Mouse (Mus musculus): ENCODE measurements around the gene Olfr510. TPM values are rescaled to one million over a fixed set of nuclear protein-coding genes. Genes with fewer than 3 reads are reported as not detected.
"Not testable (repeated sequence)": the region's sequence is repeated elsewhere in the genome, so short reads cannot be mapped to it uniquely, and the experiment has no call there.

The Olfr510 gene
- polyA plus RNA-seq (2016; fragmentation: Nextera tagmentation; extraction: Ambion mirVana) = not detected in 2 replicates

DNA sequence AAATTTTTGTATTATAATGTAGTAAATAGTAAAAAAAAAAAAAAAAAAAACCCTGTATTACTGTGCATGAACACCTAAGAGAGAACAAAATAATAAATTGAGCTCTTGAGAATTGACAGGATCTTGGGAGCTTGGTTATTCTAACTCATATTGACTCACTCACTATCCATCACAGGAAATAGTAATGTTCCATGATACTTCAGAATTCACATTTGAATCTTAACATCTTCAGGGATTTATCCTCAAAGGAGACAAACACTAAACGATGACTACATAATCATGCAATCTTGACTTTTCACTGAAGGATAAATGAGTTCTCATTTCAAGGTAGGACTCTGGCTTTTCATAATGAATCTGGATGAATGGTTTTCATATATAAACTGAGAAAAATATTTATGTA, at the start of gene Olfr510:
Olfr510 (plus strand) TSS at position 301 of the 400 bp plus-strand sequence.
- Histone ChIP-seq H3K4me3 (replicated peaks) (no peak within 1 kb of the TSS), H3K27me3 (no peaks in the 10 kb centered on the region), H3K9ac (no peak within 1 kb of the TSS), H3K36me3 (replicated peaks) (no peaks in the 10 kb centered on the region), H3K27ac (no peak within 1 kb of the TSS), H3K4me2 (no peak within 1 kb of the TSS), H3K9me3 (no peaks in the 10 kb centered on the region), H3K4me1 (no peaks in the 10 kb centered on the region)
- no peak for ATAC-seq (ENCODE audit: low FRiP score)
- 90% methylated on average over 1 of the region's 1 CpGs for WGBS

- not testable (repeated sequence) for H3K27me3 ChIP-seq; H3K4me3 ChIP-seq (replicated peaks)
- WGBS = 65% methylated on average over 3 of the region's 3 CpGs
Measured at GRCm38 (mm10) chr7:108616781-108617180, 49.4 kb upstream of the Olfr510 start.

DNA sequence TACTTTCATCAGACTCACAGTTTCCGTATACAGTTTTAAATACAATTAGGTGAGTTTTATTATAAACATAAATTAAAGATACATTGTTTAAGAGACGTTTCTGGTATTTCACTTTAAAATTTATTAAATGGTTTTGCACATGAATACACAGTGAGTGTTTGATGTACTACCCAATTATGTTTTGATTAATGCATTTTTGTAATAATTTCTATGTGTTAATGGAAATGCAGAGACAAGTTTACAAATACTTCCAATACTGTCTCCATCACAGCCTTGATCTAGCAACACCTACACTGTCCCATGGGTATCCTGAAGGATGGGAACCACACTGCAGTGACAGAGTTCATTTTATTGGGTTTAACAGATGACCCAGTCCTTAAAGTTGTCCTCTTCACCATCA, 44.7 kb upstream of the Olfr510 start, which contains the start of gene Olfr507:
Olfr507 (plus strand) TSS at position 301 of the 400 bp plus-strand sequence.
- Histone ChIP-seq H3K9ac (no peak within 1 kb of the TSS), H3K9me3 (no peaks in the 10 kb centered on the region), H3K27me3 (no peaks in the 10 kb centered on the region), H3K27ac (no peak within 1 kb of the TSS), H3K4me2 (no peak within 1 kb of the TSS), H3K4me3 (replicated peaks) (no peak within 1 kb of the TSS), H3K4me1 (no peaks in the 10 kb centered on the region), H3K36me3 (replicated peaks) (no peaks in the 10 kb centered on the region)
- 82% methylated on average over 2 of the region's 2 CpGs for WGBS
- ATAC-seq (ENCODE audit: low FRiP score) = no peak

More at GRCm38 (mm10) chr7:108616781-108617180, 49.4 kb upstream of the Olfr510 start:
- not testable (repeated sequence) for H3K36me3 ChIP-seq (replicated peaks); H3K4me2 ChIP-seq; H3K27ac ChIP-seq; ATAC-seq (ENCODE audit: low FRiP score); H3K9ac ChIP-seq; H3K4me1 ChIP-seq; H3K9me3 ChIP-seq

- WGBS = 82% methylated on average over 3 of the region's 3 CpGs
- no peak for ATAC-seq (ENCODE audit: low FRiP score)
- no peaks in the 10 kb centered on the region for H3K27me3 ChIP-seq
Measured at GRCm38 (mm10) chr7:108629694-108630093, 36.5 kb upstream of the Olfr510 start, which contains the start of gene Olfr508. Olfr508 (plus strand) TSS chr7:108629994.

DNA sequence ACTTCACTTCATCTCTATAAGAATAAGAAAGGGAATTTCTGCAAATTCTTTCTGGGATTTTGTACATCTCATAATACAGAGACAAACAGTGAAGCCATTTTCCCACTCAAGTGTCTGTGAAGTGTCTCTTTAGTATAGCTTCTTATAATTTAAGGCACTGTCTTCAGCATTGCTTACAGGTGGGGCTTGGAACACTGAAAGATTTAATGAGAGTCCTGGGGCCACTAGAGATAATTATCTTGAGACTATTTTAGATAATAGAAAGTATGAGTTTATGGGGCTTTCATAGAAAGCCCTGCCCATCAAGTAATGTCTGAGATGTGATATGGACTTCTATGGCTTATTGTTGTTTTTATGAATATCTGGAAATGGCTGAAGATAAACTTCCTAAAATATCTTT, 14.4 kb upstream of the Olfr510 start, which contains the start of gene Olfr509:
Olfr509 (minus strand) TSS at position 101 of the 400 bp plus-strand sequence.
- Histone ChIP-seq H3K9me3 (no peaks in the 10 kb centered on the region), H3K36me3 (replicated peaks) (no peaks in the 10 kb centered on the region), H3K4me2 (no peak within 1 kb of the TSS), H3K4me3 (replicated peaks) (no peak within 1 kb of the TSS), H3K4me1 (no peaks in the 10 kb centered on the region), H3K27ac (no peak within 1 kb of the TSS), H3K27me3 (no peaks in the 10 kb centered on the region), H3K9ac (no peak within 1 kb of the TSS)
- no peak for ATAC-seq (ENCODE audit: low FRiP score)

More at GRCm38 (mm10) chr7:108629694-108630093, 36.5 kb upstream of the Olfr510 start, which contains the start of gene Olfr508:
- no peak within 1 kb of the TSS for H3K27ac ChIP-seq
- H3K4me3 ChIP-seq (replicated peaks) = no peak within 1 kb of the TSS
- H3K4me2 ChIP-seq = no peak within 1 kb of the TSS
- no peak within 1 kb of the TSS for H3K9ac ChIP-seq
- no peaks in the 10 kb centered on the region for H3K4me1 ChIP-seq
- H3K9me3 ChIP-seq = no peaks in the 10 kb centered on the region
- H3K36me3 ChIP-seq (replicated peaks) = no peaks in the 10 kb centered on the region

DNA sequence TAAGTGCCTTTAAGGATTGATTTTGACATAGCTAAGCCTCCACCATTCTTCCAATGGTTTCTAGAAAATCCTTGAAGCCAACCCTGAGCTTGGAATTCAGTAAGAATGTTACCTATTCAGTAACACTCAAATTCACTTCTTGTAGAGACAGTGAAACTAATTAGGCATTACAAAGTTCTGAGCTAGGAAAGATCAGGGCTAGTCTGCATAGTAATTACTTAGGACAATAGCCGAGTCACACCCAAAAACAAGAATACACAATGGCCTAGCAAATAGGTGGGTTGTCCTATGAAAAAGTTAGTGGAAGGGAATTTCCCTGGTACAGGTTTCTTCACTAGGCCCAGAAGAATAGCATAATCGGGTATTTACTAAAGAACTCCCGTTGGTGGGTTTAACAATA, 3.8 kb upstream of the Olfr510 start:
- Histone ChIP-seq H3K9me3 (no peaks in the 10 kb centered on the region), H3K27ac (no peak overlapping the region), H3K9ac (no peak overlapping the region), H3K4me2 (no peak overlapping the region), H3K4me1 (no peaks in the 10 kb centered on the region), H3K27me3 (no peaks in the 10 kb centered on the region), H3K36me3 (replicated peaks) (no peaks in the 10 kb centered on the region), H3K4me3 (replicated peaks) (no peak overlapping the region)
- ATAC-seq (ENCODE audit: low FRiP score) = no peak
- 75% methylated on average over 3 of the region's 3 CpGs for WGBS

GRCm38 (mm10) chr7:108671058-108671457, 4.8 kb downstream of the Olfr510 start:
- Histone ChIP-seq H3K4me2 (no peak overlapping the region), H3K9me3 (no peaks in the 10 kb centered on the region), H3K9ac (no peak overlapping the region), H3K27ac (no peak overlapping the region), H3K4me3 (replicated peaks) (no peak overlapping the region), H3K36me3 (replicated peaks) (no peaks in the 10 kb centered on the region), H3K27me3 (no peaks in the 10 kb centered on the region), H3K4me1 (no peaks in the 10 kb centered on the region)
- 79% methylated on average over 1 of the region's 1 CpGs for WGBS
- no peak for ATAC-seq (ENCODE audit: low FRiP score)

- H3K9ac ChIP-seq = no peak overlapping the region
- H3K36me3 ChIP-seq (replicated peaks) = no peaks in the 10 kb centered on the region
- ATAC-seq (ENCODE audit: low FRiP score) = no peak
- 86% methylated on average over 4 of the region's 4 CpGs for WGBS
- H3K4me1 ChIP-seq = no peaks in the 10 kb centered on the region
- no peak overlapping the region for H3K27ac ChIP-seq
- no peak overlapping the region for H3K4me3 ChIP-seq (replicated peaks)
- H3K4me2 ChIP-seq = no peak overlapping the region
- H3K27me3 ChIP-seq = no peaks in the 10 kb centered on the region
- H3K9me3 ChIP-seq = no peaks in the 10 kb centered on the region
Measured at GRCm38 (mm10) chr7:108678886-108679285, 12.7 kb downstream of the Olfr510 start.

- H3K9ac ChIP-seq = no peak within 1 kb of the TSS
- no peaks in the 10 kb centered on the region for H3K36me3 ChIP-seq (replicated peaks)
- H3K4me1 ChIP-seq = no peaks in the 10 kb centered on the region
- ATAC-seq (ENCODE audit: low FRiP score) = no peak
- H3K9me3 ChIP-seq = no peaks in the 10 kb centered on the region
- H3K4me3 ChIP-seq (replicated peaks) = no peak within 1 kb of the TSS
- no peaks in the 10 kb centered on the region for H3K27me3 ChIP-seq
- H3K27ac ChIP-seq = no peak within 1 kb of the TSS
- H3K4me2 ChIP-seq = no peak within 1 kb of the TSS
Measured at GRCm38 (mm10) chr7:108713020-108713419, 46.8 kb downstream of the Olfr510 start, which contains the start of gene Olfr512. Olfr512 (plus strand) TSS chr7:108713320.

Other genes with a start within 250 kb of the Olfr510 start
- gene Olfr497, start 246.0 kb upstream of the Olfr510 start, polyA plus RNA-seq (2016; fragmentation: Nextera tagmentation; extraction: Ambion mirVana) = not detected in 2 replicates
- gene Olfr498, start 201.1 kb upstream of the Olfr510 start, polyA plus RNA-seq (2016; fragmentation: Nextera tagmentation; extraction: Ambion mirVana) = not detected in 2 replicates
- not detected in 2 replicates for gene Olfr502, start 141.4 kb upstream of the Olfr510 start, polyA plus RNA-seq (2016; fragmentation: Nextera tagmentation; extraction: Ambion mirVana)
- gene Olfr503, start 121.9 kb upstream of the Olfr510 start, polyA plus RNA-seq (2016; fragmentation: Nextera tagmentation; extraction: Ambion mirVana) = not detected in 2 replicates
- not detected in 2 replicates for gene Olfr504, start 100.6 kb upstream of the Olfr510 start, polyA plus RNA-seq (2016; fragmentation: Nextera tagmentation; extraction: Ambion mirVana)
- not detected in 2 replicates for gene Olfr506, start 55.6 kb upstream of the Olfr510 start, polyA plus RNA-seq (2016; fragmentation: Nextera tagmentation; extraction: Ambion mirVana)
- gene Olfr507, start 44.6 kb upstream of the Olfr510 start, polyA plus RNA-seq (2016; fragmentation: Nextera tagmentation; extraction: Ambion mirVana) = not detected in 2 replicates
- gene Olfr508, start 36.4 kb upstream of the Olfr510 start, polyA plus RNA-seq (2016; fragmentation: Nextera tagmentation; extraction: Ambion mirVana) = not detected in 2 replicates
- not detected in 2 replicates for gene Olfr509, start 14.5 kb upstream of the Olfr510 start, polyA plus RNA-seq (2016; fragmentation: Nextera tagmentation; extraction: Ambion mirVana)
- not detected in 2 replicates for gene Olfr512, start 46.9 kb downstream of the Olfr510 start, polyA plus RNA-seq (2016; fragmentation: Nextera tagmentation; extraction: Ambion mirVana)
- gene Olfr513, start 84.6 kb downstream of the Olfr510 start, polyA plus RNA-seq (2016; fragmentation: Nextera tagmentation; extraction: Ambion mirVana) = not detected in 2 replicates
- gene Olfr514, start 159.6 kb downstream of the Olfr510 start, polyA plus RNA-seq (2016; fragmentation: Nextera tagmentation; extraction: Ambion mirVana) = not detected in 2 replicates
- gene Olfr516, start 184.1 kb downstream of the Olfr510 start, polyA plus RNA-seq (2016; fragmentation: Nextera tagmentation; extraction: Ambion mirVana) = not detected in 2 replicates
- gene Olfr517, start 206.0 kb downstream of the Olfr510 start, polyA plus RNA-seq (2016; fragmentation: Nextera tagmentation; extraction: Ambion mirVana) = not detected in 2 replicates
- not detected in 2 replicates for gene Olfr518, start 218.6 kb downstream of the Olfr510 start, polyA plus RNA-seq (2016; fragmentation: Nextera tagmentation; extraction: Ambion mirVana)
- not detected in 2 replicates for gene Olfr519, start 228.0 kb downstream of the Olfr510 start, polyA plus RNA-seq (2016; fragmentation: Nextera tagmentation; extraction: Ambion mirVana)

All from forebrain, embryonic 12.5 days (tissue).